Mouse (Mus musculus): Measurements from ENCODE around the gene 4933402N03Rik.

DNA sequence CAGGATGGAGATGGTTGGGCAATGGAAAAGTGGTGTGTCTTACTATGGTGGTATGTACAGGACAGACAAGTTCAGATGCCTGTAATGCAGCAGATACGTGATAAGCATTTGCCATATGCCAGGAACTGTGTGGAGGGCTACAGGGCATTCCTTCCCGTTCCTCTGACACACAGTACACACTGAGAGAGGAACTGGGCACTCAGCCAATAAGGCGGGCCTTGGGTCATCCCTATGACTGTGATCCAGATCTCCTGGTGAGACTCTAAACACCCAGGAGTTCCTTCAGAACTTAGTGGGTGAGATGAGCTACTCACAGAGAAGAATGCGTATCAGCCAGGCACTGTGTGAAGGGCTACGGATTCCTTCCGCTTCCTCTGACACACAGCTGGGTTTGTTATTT lies 32.4 kb downstream of the 4933402N03Rik start:
- TF ChIP-seq CHD2 (IDR thresholded peaks at IDR 0.05; ENCODE audit: low read depth, low read length) = no peak
- TF ChIP-seq ZC3H11A (IDR thresholded peaks at IDR 0.05; ENCODE audit: borderline replicate concordance, low read depth, low read length) = no peak
